Mouse (Mus musculus): ENCODE data around the gene 6430628N08Rik. TPM values are rescaled to one million over a fixed set of nuclear protein-coding genes. Genes with fewer than 3 reads are reported as not detected.

The 6430628N08Rik gene
- polyA plus RNA-seq, 1 experiment from 2014 or later = 0.48 TPM

- H3K4me2 ChIP-seq (ENCODE audit: low read length) = no peak overlapping the region
- 20% methylated on average over 5 of the region's 5 CpGs for WGBS
Observed at GRCm38 (mm10) chr4:115902816-115903215, 12.4 kb downstream of the 6430628N08Rik start.

GRCm38 (mm10) chr4:115904375-115904774 lies 13.9 kb downstream of the 6430628N08Rik start:
- no peaks in the 10 kb centered on the region for H3K9me3 ChIP-seq (replicated peaks; ENCODE audit: control insufficient read depth, low read length, poor library complexity, severe bottlenecking)
- H3K36me3 ChIP-seq (ENCODE audit: control insufficient read depth, insufficient read depth, low read length) = no peaks in the 10 kb centered on the region
- ATAC-seq = no peak
- H3K27me3 ChIP-seq (ENCODE audit: control insufficient read depth, insufficient read depth, low read depth, low read length) = peaks cover 45% of the 10 kb centered on the region
- no peak overlapping the region for H3K9ac ChIP-seq (ENCODE audit: low read depth, low read length)
- WGBS = 6% methylated on average over 12 of the region's 12 CpGs
- H3K4me1 ChIP-seq (ENCODE audit: control insufficient read depth, insufficient read depth, low read length) = no peaks in the 10 kb centered on the region; the same call in 1 of the 2 replicates
- H3K27ac ChIP-seq (ENCODE audit: low read length) = no peak overlapping the region
- H3K4me2 ChIP-seq (ENCODE audit: low read length) = no peak overlapping the region
- no peak overlapping the region for H3K4me3 ChIP-seq (ENCODE audit: low read depth, low read length)

More at GRCm38 (mm10) chr4:115902816-115903215, 12.4 kb downstream of the 6430628N08Rik start:
- Histone ChIP-seq H3K27ac (ENCODE audit: low read length) (no peak overlapping the region), H3K27me3 (ENCODE audit: control insufficient read depth, insufficient read depth, low read depth, low read length) (peaks cover 53% of the 10 kb centered on the region), H3K9me3 (replicated peaks; ENCODE audit: control insufficient read depth, low read length, poor library complexity, severe bottlenecking) (no peaks in the 10 kb centered on the region), H3K4me3 (ENCODE audit: low read depth, low read length) (no peak overlapping the region), H3K4me1 (ENCODE audit: control insufficient read depth, insufficient read depth, low read length) (no peaks in the 10 kb centered on the region; the same call in 1 of the 2 replicates), H3K36me3 (ENCODE audit: control insufficient read depth, insufficient read depth, low read length) (no peaks in the 10 kb centered on the region), H3K9ac (ENCODE audit: low read depth, low read length) (no peak overlapping the region)
- ATAC-seq = no peak

GRCm38 (mm10) chr4:115905701-115906100 lies 15.2 kb downstream of the 6430628N08Rik start:
- 2% methylated on average over 7 of the region's 7 CpGs for WGBS
- H3K36me3 ChIP-seq (ENCODE audit: control insufficient read depth, insufficient read depth, low read length) = no peaks in the 10 kb centered on the region
- H3K9ac ChIP-seq (ENCODE audit: low read depth, low read length) = no peak overlapping the region
- H3K9me3 ChIP-seq (replicated peaks; ENCODE audit: control insufficient read depth, low read length, poor library complexity, severe bottlenecking) = no peaks in the 10 kb centered on the region
- peaks cover 35% of the 10 kb centered on the region for H3K27me3 ChIP-seq (ENCODE audit: control insufficient read depth, insufficient read depth, low read depth, low read length)
- ATAC-seq = no peak
- H3K27ac ChIP-seq (ENCODE audit: low read length) = no peak overlapping the region
- no peaks in the 10 kb centered on the region; the same call in 1 of the 2 replicates for H3K4me1 ChIP-seq (ENCODE audit: control insufficient read depth, insufficient read depth, low read length)
- H3K4me3 ChIP-seq (ENCODE audit: low read depth, low read length) = no peak overlapping the region
- no peak overlapping the region for H3K4me2 ChIP-seq (ENCODE audit: low read length)

GRCm38 (mm10) chr4:115906791-115907190 lies 16.3 kb downstream of the 6430628N08Rik start:
- WGBS = 92% methylated on average over 3 of the region's 3 CpGs
- peaks cover 32% of the 10 kb centered on the region for H3K27me3 ChIP-seq (ENCODE audit: control insufficient read depth, insufficient read depth, low read depth, low read length)

GRCm38 (mm10) chr4:115907994-115908393 lies 17.5 kb downstream of the 6430628N08Rik start:
- no peaks in the 10 kb centered on the region for H3K9me3 ChIP-seq (replicated peaks; ENCODE audit: control insufficient read depth, low read length, poor library complexity, severe bottlenecking)
- no peak for ATAC-seq
- H3K4me1 ChIP-seq (ENCODE audit: control insufficient read depth, insufficient read depth, low read length) = no peaks in the 10 kb centered on the region; the same call in 1 of the 2 replicates
- H3K27me3 ChIP-seq (ENCODE audit: control insufficient read depth, insufficient read depth, low read depth, low read length) = peaks cover 30% of the 10 kb centered on the region
- no peak overlapping the region for H3K4me2 ChIP-seq (ENCODE audit: low read length)
- H3K27ac ChIP-seq (ENCODE audit: low read length) = no peak overlapping the region
- WGBS = 88% methylated on average over 1 of the region's 1 CpGs
- no peaks in the 10 kb centered on the region for H3K36me3 ChIP-seq (ENCODE audit: control insufficient read depth, insufficient read depth, low read length)
- no peak overlapping the region for H3K9ac ChIP-seq (ENCODE audit: low read depth, low read length)
- no peak overlapping the region for H3K4me3 ChIP-seq (ENCODE audit: low read depth, low read length)

More at GRCm38 (mm10) chr4:115906791-115907190, 16.3 kb downstream of the 6430628N08Rik start:
- Histone ChIP-seq H3K4me3 (ENCODE audit: low read depth, low read length) (no peak overlapping the region), H3K9me3 (replicated peaks; ENCODE audit: control insufficient read depth, low read length, poor library complexity, severe bottlenecking) (no peaks in the 10 kb centered on the region), H3K4me1 (ENCODE audit: control insufficient read depth, insufficient read depth, low read length) (no peaks in the 10 kb centered on the region; the same call in 1 of the 2 replicates), H3K9ac (ENCODE audit: low read depth, low read length) (no peak overlapping the region), H3K36me3 (ENCODE audit: control insufficient read depth, insufficient read depth, low read length) (no peaks in the 10 kb centered on the region), H3K4me2 (ENCODE audit: low read length) (no peak overlapping the region), H3K27ac (ENCODE audit: low read length) (no peak overlapping the region)
- no peak for ATAC-seq

- ATAC-seq = peak; percentile 75
- 5% methylated on average over 7 of the region's 7 CpGs for WGBS
- H3K9me3 ChIP-seq (replicated peaks; ENCODE audit: control insufficient read depth, low read length, poor library complexity, severe bottlenecking) = no peaks in the 10 kb centered on the region
- H3K27me3 ChIP-seq (ENCODE audit: control insufficient read depth, insufficient read depth, low read depth, low read length) = peaks cover 30% of the 10 kb centered on the region
- H3K4me2 ChIP-seq (ENCODE audit: low read length) = no peak overlapping the region
- H3K9ac ChIP-seq (ENCODE audit: low read depth, low read length) = no peak overlapping the region
- H3K4me3 ChIP-seq (ENCODE audit: low read depth, low read length) = no peak overlapping the region
- no peak overlapping the region for H3K27ac ChIP-seq (ENCODE audit: low read length)
- H3K4me1 ChIP-seq (ENCODE audit: control insufficient read depth, insufficient read depth, low read length) = no peaks in the 10 kb centered on the region; the same call in 1 of the 2 replicates
- H3K36me3 ChIP-seq (ENCODE audit: control insufficient read depth, insufficient read depth, low read length) = no peaks in the 10 kb centered on the region
Observed at GRCm38 (mm10) chr4:115908641-115909040, 18.2 kb downstream of the 6430628N08Rik start.

DNA sequence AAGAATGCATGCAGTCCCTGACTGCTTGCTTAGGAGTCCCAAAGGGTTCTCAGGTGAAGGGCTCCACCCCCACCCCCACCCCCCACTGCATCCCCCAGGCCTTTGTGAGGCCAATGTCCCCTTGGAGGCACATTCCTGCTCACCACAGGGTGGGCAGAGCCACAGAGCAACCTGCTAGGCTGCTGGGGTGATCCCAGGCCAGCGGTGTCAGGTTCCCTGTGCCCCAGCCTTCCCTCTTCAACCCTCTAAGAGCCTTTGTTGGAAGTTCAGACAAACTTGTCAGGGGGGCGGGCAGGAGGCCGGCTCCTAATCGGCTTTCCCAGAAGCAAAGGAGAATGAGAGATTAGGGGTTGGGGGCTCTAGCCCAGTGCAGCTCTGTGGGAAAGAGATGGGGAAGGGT lies 21.1 kb downstream of the 6430628N08Rik start:
- Histone ChIP-seq H3K36me3 (ENCODE audit: control insufficient read depth, insufficient read depth, low read length) (no peaks in the 10 kb centered on the region), H3K4me1 (ENCODE audit: control insufficient read depth, insufficient read depth, low read length) (no peaks in the 10 kb centered on the region), H3K27ac (ENCODE audit: low read length) (no peak overlapping the region), H3K27me3 (ENCODE audit: control insufficient read depth, insufficient read depth, low read depth, low read length) (peaks cover 14% of the 10 kb centered on the region), H3K4me2 (ENCODE audit: low read length) (no peak overlapping the region), H3K9me3 (replicated peaks; ENCODE audit: control insufficient read depth, low read length, poor library complexity, severe bottlenecking) (no peaks in the 10 kb centered on the region), H3K4me3 (ENCODE audit: low read depth, low read length) (no peak overlapping the region), H3K9ac (ENCODE audit: low read depth, low read length) (no peak overlapping the region)
- WGBS = 2% methylated on average over 4 of the region's 4 CpGs
- ATAC-seq = no peak

DNA sequence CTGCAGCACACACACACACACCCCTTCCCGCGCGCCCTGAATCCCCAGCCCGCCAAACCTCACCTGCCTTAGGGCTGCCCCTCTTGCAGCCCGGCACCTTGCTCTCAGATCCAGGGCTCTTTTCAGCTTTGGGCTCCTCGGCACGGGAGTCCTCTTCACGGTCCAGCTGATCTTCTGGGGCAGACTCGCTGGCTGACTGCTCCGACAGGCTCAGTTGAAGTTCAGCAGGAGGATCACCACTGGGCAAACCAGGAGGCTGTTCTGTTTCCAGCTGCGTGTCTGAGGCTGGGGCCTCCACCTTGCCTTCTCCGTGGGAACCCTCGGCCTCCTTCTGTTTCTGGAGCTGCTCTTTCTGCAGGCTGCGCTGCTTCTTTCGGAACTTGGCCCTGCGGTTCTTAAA lies 29.4 kb downstream of the 6430628N08Rik start:
- H3K4me3 ChIP-seq (ENCODE audit: low read depth, low read length) = no peak overlapping the region
- ATAC-seq = no peak
- no peak overlapping the region for H3K4me2 ChIP-seq (ENCODE audit: low read length)
- no peak overlapping the region for H3K9ac ChIP-seq (ENCODE audit: low read depth, low read length)
- H3K27ac ChIP-seq (ENCODE audit: low read length) = no peak overlapping the region
- H3K36me3 ChIP-seq (ENCODE audit: control insufficient read depth, insufficient read depth, low read length) = no peaks in the 10 kb centered on the region
- H3K9me3 ChIP-seq (replicated peaks; ENCODE audit: control insufficient read depth, low read length, poor library complexity, severe bottlenecking) = no peaks in the 10 kb centered on the region
- 72% methylated on average over 16 of the region's 16 CpGs for WGBS
- no peaks in the 10 kb centered on the region for H3K27me3 ChIP-seq (ENCODE audit: control insufficient read depth, insufficient read depth, low read depth, low read length)
- no peaks in the 10 kb centered on the region for H3K4me1 ChIP-seq (ENCODE audit: control insufficient read depth, insufficient read depth, low read length)

DNA sequence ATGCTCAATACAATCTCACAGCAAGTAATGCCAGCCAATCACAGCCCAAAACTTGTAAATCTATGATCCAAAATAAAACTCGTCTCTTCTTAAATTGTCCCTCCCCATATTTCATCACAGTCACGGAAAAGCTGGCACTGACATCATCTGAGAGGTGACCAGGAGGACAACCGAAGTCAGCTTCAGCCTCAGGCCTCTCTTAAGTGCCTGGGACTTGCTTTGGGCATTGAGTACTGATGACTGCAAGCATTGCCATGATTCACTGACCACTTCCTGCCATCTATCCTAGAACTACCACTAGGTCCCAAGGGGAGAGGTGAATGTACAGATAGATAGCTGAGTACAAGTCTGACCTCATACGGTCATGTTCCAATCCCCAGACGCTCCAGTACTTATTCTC lies 32.2 kb downstream of the 6430628N08Rik start:
- WGBS = 90% methylated on average over 5 of the region's 5 CpGs
- no peak overlapping the region for H3K27ac ChIP-seq (ENCODE audit: low read length)
- H3K9me3 ChIP-seq (replicated peaks; ENCODE audit: control insufficient read depth, low read length, poor library complexity, severe bottlenecking) = no peaks in the 10 kb centered on the region
- no peaks in the 10 kb centered on the region for H3K4me1 ChIP-seq (ENCODE audit: control insufficient read depth, insufficient read depth, low read length)
- no peak overlapping the region for H3K9ac ChIP-seq (ENCODE audit: low read depth, low read length)
- no peak overlapping the region for H3K4me3 ChIP-seq (ENCODE audit: low read depth, low read length)
- no peak for ATAC-seq
- no peak overlapping the region for H3K4me2 ChIP-seq (ENCODE audit: low read length)
- H3K27me3 ChIP-seq (ENCODE audit: control insufficient read depth, insufficient read depth, low read depth, low read length) = 0 out of 2 replicates have a peak, but pooled peaks cover 5% of the 10 kb centered on the region
- H3K36me3 ChIP-seq (ENCODE audit: control insufficient read depth, insufficient read depth, low read length) = no peaks in the 10 kb centered on the region
